Mouse (Mus musculus) embryo, embryonic 10.5 days (tissue): ENCODE measurements around the gene Uck1.

Experiments used
- DNase-seq: peaks from one replicate; pipeline ENCODE4 v3.0.0-alpha.2; 2015; ENCODE audit warnings: low spot score

Uck1 gene

DNA sequence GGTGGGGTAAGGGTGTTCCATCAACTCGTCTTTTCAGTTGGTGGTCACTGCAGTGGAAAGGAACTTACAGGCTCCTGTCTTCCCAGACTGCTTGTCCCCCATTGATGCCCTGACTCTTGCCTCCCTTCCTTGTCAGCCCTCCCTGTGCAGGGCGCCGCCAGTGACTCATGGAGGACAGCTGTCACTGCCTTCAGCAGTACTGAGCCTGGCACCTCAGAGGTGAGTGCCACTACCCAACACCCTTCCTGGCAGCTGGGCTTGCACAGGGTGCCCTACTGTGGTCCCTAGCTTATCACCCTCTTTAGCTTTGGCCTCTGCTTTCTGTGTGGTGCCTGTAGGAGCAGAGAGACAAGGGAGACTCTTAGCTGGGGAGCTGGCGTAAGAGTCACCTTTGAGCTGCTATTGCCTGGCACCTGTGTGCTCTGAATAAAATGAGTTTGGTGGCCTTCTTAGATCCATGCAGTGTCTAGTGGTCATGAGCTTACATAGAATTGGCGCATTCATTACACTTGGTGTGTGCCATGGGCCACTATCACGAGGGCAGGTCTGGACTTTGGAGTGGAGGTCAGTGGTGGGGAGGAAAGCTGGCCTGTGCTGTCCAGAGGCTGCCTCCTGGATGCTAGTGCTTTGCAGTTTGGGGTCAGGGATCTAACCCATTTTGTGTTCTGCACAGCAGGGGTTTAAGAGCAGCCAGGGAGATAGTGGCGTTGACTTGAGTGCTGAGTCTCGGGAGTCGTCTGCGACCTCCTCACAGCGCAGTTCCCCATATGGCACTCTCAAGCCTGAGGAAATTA, 41.2 kb downstream of the Uck1 start:
- no peak for DNase-seq

DNA sequence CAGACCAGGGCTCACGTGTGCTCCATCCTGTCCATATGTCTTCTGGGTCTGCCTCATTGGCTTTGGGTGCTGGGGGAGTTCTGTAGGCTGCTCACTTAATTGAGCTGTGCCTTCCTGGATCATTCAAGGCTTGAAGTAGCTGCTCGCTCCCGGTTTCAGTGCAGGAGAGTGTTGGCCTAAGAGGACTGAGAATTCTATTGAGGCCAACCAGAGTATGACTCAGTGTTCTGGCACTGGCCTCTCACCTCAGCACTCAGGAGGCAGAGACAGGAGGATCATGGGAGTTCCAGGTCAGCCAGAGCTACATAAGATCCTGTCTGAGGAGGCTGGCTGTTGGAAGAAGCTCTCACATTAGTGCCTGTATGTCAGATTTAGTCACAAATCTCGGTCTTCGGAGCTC, 41.8 kb downstream of the Uck1 start:
- DNase-seq, result no peak

DNA sequence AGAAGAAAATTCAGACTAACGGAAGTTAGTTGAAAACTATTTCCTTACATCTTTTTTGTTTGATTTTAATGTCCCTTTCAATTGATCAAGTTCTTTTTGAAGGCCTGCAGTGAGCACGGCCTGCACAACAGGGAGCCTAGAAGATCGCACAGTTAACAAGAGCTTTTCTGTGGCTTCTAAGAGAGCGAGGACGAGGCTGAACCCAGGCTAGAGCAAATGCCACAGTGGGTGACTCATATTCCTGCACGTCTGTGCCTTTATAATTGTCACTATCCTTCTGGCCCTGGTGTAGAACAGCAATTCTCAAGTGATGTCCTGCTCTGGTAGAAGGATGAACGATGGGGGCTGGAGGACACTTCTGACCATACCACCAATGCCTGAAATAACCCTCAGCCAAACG, 42.3 kb downstream of the Uck1 start:
- DNase-seq, result no peak

DNA sequence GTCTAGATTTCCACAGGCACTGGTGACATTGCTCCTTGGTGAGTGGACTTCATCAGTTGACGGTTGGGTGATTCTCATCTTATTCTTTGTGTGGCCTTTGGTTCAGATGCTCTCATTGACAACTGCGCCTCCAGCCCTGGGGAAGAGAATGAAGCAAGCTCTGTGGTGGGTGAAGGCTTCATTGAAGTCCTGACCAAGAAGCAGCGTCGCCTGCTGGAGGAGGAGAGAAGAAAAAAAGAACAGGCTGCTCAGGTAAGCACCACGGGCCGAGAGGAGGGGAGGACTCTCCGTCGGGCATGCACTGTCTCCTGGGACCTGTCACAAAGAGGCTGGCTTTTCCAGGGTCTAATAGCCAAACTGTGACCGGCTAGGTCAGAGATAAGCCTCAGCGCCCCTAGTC, 43.5 kb downstream of the Uck1 start:
- DNase-seq, result no peak

DNA sequence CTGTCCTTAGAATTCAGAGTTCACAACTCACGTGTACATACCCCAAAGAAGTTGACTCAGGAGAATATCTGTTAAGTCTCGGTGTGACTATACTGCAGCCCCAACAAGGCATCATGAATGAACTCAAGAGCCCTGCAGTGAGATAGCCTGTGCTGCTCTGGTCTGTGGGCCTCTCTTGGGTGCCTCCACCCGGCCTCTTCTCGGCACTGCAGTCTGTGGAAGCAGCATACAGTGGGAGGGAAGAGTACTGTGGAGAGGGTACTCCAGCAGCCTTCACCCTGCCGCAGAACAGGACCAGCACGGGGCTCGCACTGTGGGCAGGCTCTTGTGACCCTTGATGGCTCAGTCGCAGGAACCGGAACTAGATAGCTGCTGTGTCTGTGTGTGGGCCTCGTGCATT, 44.4 kb downstream of the Uck1 start:
- DNase-seq, result no peak

DNA sequence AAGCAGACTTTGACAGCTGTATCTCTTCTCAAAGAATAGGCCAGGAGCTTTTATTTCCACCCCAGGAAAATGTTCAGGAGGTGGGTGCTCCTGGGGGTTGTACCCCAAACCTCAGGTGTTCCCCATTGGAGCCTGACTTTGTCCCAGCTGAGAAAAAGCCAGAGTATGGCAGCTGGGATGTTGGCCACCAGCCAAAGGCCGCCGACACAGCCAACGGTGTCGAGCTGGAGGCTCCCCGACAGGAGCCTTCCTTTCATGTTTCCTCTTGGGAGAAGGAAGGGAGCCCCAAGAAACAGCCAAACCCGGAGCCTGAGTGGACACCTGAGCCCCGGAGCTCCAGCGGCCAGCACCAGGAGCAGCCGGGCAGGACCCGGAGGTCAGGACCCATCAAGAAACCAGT, 47.0 kb downstream of the Uck1 start:
- no peak for DNase-seq

DNA sequence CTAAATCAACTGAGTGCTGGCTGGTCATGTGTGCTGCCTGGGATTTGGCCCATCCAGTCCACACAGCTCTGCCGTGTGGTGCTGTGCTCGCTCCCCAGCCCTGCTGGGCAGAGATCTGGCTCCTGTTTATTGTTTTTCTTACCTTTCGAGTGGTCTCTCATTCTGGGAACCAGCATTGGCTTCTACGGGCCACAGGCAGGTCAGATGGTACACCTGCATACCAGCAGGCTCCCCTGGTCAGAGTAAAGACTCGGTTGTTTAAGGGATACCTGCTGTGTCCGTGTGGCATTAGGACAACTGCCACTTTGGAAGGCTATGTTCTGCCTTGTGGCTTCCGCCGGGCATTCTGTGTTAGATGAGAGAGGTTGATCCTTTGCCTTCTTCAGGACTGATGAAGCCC, 48.3 kb downstream of the Uck1 start:
- no peak for DNase-seq

DNA sequence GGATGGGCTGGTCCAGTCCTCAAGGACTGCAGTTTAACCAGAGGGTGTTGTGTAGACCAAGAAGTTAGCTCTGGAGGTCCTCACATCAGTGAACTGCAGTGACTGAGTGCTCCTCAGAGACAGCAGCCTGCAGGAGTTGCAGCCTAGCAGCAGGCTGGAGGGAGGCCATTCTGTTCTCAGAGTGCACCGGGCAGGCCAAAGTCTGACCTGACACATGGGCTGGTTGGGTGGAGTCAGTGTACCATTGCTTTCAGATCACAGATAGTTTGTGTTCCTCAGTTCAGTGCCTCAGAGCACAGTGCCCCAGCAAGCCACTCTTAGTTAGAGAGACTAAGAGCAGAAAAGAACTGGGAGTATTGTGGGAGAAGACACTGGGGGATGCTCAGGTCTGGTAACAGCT, 52.3 kb downstream of the Uck1 start:
- no peak for DNase-seq
